Mouse (Mus musculus): ENCODE data around the gene Gm32742. TPM values are rescaled to one million over a fixed set of nuclear protein-coding genes. Genes with fewer than 3 reads are reported as not detected.

Gene Gm32742
- polyA plus RNA-seq, 1 experiment, result 0.01 TPM

- TF ChIP-seq POLR2A (IDR thresholded peaks at IDR 0.05; ENCODE audit: control insufficient read depth, low read depth, low read length), result no peak
- TF ChIP-seq CTCF (IDR thresholded peaks at IDR 0.05; ENCODE audit: control insufficient read depth, insufficient read depth, insufficient replicate concordance, low read depth, low read length), result no peak
- no peak overlapping the region for H3K4me3 ChIP-seq (ENCODE audit: control insufficient read depth, low read depth, low read length)
Measured at GRCm38 (mm10) chr9:51185871-51186270, 20.6 kb upstream of the Gm32742 start.

DNA sequence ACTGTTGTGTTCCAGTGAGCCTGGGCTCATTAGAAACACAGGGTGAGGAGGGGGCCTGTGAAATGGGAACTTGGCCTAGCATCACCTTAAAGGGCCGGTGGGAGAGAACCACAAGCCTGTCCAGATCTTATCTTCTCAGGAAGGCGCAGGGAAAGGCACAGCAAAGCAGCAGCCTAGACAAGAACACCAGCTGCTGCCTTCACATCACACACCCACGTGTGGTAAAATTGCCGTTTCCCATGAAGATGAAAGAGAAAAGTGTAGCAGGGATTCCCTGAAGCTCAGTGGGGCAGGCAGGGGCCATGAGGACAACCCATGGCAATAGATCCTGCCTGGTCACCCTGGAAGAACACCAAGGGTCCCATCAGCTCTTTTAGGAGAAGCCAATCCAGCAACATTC lies 20.1 kb upstream of the Gm32742 start:
- TF ChIP-seq POLR2A (IDR thresholded peaks at IDR 0.05; ENCODE audit: control insufficient read depth, low read depth, low read length) (no peak), CTCF (IDR thresholded peaks at IDR 0.05; ENCODE audit: control insufficient read depth, insufficient read depth, insufficient replicate concordance, low read depth, low read length) (no peak)

More at GRCm38 (mm10) chr9:51185871-51186270, 20.6 kb upstream of the Gm32742 start:
- no peak overlapping the region for H3K27ac ChIP-seq (ENCODE audit: control insufficient read depth, insufficient read depth, low read depth, low read length)
- no peaks in the 10 kb centered on the region for H3K27me3 ChIP-seq (ENCODE audit: control insufficient read depth, insufficient read depth, low read length)
- no peaks in the 10 kb centered on the region for H3K4me1 ChIP-seq (ENCODE audit: control insufficient read depth, insufficient read depth, low read length)
- no peaks in the 10 kb centered on the region for H3K36me3 ChIP-seq (ENCODE audit: control insufficient read depth, insufficient read depth, low read length)

GRCm38 (mm10) chr9:51182716-51183710 lies 17.7 kb upstream of the Gm32742 start:
- Histone ChIP-seq H3K36me3 (ENCODE audit: control insufficient read depth, insufficient read depth, low read length) (no peaks in the 10 kb centered on the region), H3K27ac (ENCODE audit: control insufficient read depth, insufficient read depth, low read depth, low read length) (no peak overlapping the region), H3K4me1 (ENCODE audit: control insufficient read depth, insufficient read depth, low read length) (no peaks in the 10 kb centered on the region), H3K4me3 (ENCODE audit: control insufficient read depth, low read depth, low read length) (no peak overlapping the region), H3K27me3 (ENCODE audit: control insufficient read depth, insufficient read depth, low read length) (no peaks in the 10 kb centered on the region)
- TF ChIP-seq POLR2A (IDR thresholded peaks at IDR 0.05; ENCODE audit: control insufficient read depth, low read depth, low read length), result no peak

More for the DNA sequence above, 20.1 kb upstream of the Gm32742 start:
- Histone ChIP-seq H3K27ac (ENCODE audit: control insufficient read depth, insufficient read depth, low read depth, low read length) (no peak overlapping the region), H3K27me3 (ENCODE audit: control insufficient read depth, insufficient read depth, low read length) (no peaks in the 10 kb centered on the region), H3K36me3 (ENCODE audit: control insufficient read depth, insufficient read depth, low read length) (no peaks in the 10 kb centered on the region), H3K4me3 (ENCODE audit: control insufficient read depth, low read depth, low read length) (no peak overlapping the region), H3K4me1 (ENCODE audit: control insufficient read depth, insufficient read depth, low read length) (no peaks in the 10 kb centered on the region)

DNA sequence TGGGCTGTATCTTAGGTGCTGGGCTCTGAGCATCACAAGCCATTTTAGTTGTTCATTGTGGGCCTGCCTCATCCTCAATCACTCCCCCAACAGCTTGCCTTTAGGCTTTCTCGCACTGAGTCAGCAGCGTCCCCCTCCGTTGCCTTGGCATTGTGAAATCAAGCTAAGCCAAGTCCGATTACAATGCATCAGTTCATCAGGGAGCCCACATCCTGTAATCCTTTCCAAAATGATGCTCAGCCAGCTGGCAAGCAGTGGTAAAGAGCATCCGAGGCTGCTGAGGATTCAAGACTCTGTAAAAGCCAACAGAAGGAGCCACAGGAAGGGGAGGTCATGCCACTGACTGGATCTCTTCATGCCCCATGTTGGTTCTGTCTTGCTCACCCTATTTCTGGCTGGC lies 15.3 kb upstream of the Gm32742 start:
- H3K4me3 ChIP-seq (ENCODE audit: control insufficient read depth, low read depth, low read length), result no peak overlapping the region
- no peak overlapping the region for H3K27ac ChIP-seq (ENCODE audit: control insufficient read depth, insufficient read depth, low read depth, low read length)
- H3K27me3 ChIP-seq (ENCODE audit: control insufficient read depth, insufficient read depth, low read length), result no peaks in the 10 kb centered on the region
- H3K4me1 ChIP-seq (ENCODE audit: control insufficient read depth, insufficient read depth, low read length), result no peaks in the 10 kb centered on the region
- H3K36me3 ChIP-seq (ENCODE audit: control insufficient read depth, insufficient read depth, low read length), result no peaks in the 10 kb centered on the region
- TF ChIP-seq CTCF (IDR thresholded peaks at IDR 0.05; ENCODE audit: control insufficient read depth, insufficient read depth, insufficient replicate concordance, low read depth, low read length), result no peak

DNA sequence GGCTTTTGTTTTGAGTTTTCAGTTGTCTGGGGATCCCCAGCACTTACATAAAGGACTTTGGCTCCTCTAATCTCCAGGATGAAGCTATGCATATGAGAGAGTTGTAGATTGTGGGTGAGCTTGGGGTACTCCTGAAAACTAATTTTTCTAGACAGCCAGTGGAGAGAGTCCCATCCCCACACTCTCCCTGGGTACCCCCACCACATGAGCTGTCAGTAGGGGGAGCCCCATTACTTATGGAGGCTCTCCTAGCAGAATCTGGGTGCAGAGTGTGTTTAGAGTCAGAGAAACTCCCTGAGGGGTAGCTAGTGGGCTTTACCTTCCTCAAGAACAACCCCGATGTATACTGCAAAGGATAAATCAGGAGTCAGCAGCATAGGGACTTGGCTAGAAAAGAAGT lies 13.0 kb upstream of the Gm32742 start:
- no peaks in the 10 kb centered on the region for H3K27me3 ChIP-seq (ENCODE audit: control insufficient read depth, insufficient read depth, low read length)
- no peaks in the 10 kb centered on the region for H3K36me3 ChIP-seq (ENCODE audit: control insufficient read depth, insufficient read depth, low read length)
- TF ChIP-seq POLR2A (IDR thresholded peaks at IDR 0.05; ENCODE audit: control insufficient read depth, low read depth, low read length), result no peak
- TF ChIP-seq CTCF (IDR thresholded peaks at IDR 0.05; ENCODE audit: control insufficient read depth, insufficient read depth, insufficient replicate concordance, low read depth, low read length), result no peak
- no peak overlapping the region for H3K4me3 ChIP-seq (ENCODE audit: control insufficient read depth, low read depth, low read length)
- no peaks in the 10 kb centered on the region for H3K4me1 ChIP-seq (ENCODE audit: control insufficient read depth, insufficient read depth, low read length)
- H3K27ac ChIP-seq (ENCODE audit: control insufficient read depth, insufficient read depth, low read depth, low read length), result no peak overlapping the region

GRCm38 (mm10) chr9:51175722-51176121 lies 10.4 kb upstream of the Gm32742 start:
- TF ChIP-seq CTCF (IDR thresholded peaks at IDR 0.05; ENCODE audit: control insufficient read depth, insufficient read depth, insufficient replicate concordance, low read depth, low read length) (no peak), POLR2A (IDR thresholded peaks at IDR 0.05; ENCODE audit: control insufficient read depth, low read depth, low read length) (no peak)
- no peak overlapping the region for H3K27ac ChIP-seq (ENCODE audit: control insufficient read depth, insufficient read depth, low read depth, low read length)
- H3K36me3 ChIP-seq (ENCODE audit: control insufficient read depth, insufficient read depth, low read length), result no peaks in the 10 kb centered on the region
- no peaks in the 10 kb centered on the region for H3K27me3 ChIP-seq (ENCODE audit: control insufficient read depth, insufficient read depth, low read length)
- H3K4me1 ChIP-seq (ENCODE audit: control insufficient read depth, insufficient read depth, low read length), result no peaks in the 10 kb centered on the region
- no peak overlapping the region for H3K4me3 ChIP-seq (ENCODE audit: control insufficient read depth, low read depth, low read length)

DNA sequence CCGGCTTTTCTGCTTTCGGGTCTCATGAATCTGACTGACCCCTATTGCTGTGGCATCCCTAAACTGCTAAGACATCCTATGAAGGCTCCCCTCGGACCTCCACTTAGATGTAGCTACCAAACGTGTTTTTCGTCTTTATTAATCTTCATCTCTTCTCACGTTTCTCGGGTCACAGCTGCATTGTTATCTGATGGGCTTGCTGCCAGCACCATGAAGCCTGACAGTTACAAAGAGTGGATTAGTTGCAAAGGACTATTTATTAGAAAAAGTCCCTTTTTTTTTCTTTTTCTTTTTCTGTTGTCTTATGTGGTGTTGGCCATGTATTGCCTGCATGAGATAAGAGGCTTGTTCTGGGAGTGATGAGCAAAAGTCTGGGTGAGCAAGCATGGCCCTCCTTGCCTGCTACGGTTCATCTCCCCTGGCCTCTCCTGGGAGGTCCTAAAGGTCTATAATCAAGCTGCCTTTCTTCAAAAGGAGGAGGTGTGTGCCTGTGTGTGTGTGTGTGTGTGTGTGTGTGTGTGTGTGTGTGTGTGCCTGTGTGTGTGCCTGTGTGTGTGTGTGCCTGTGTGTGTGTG lies 9.7 kb upstream of the Gm32742 start:
- no peaks in the 10 kb centered on the region for H3K36me3 ChIP-seq (ENCODE audit: control insufficient read depth, insufficient read depth, low read length)
- no peaks in the 10 kb centered on the region for H3K27me3 ChIP-seq (ENCODE audit: control insufficient read depth, insufficient read depth, low read length)
- H3K4me1 ChIP-seq (ENCODE audit: control insufficient read depth, insufficient read depth, low read length), result no peaks in the 10 kb centered on the region
- no peak overlapping the region for H3K27ac ChIP-seq (ENCODE audit: control insufficient read depth, insufficient read depth, low read depth, low read length)
- TF ChIP-seq CTCF (IDR thresholded peaks at IDR 0.05; ENCODE audit: control insufficient read depth, insufficient read depth, insufficient replicate concordance, low read depth, low read length) (no peak), POLR2A (IDR thresholded peaks at IDR 0.05; ENCODE audit: control insufficient read depth, low read depth, low read length) (no peak)
- H3K4me3 ChIP-seq (ENCODE audit: control insufficient read depth, low read depth, low read length), result no peak overlapping the region
